Mouse (Mus musculus): ENCODE results near the gene Mill1.
"Not testable (repeated sequence)": the region's sequence is repeated elsewhere in the genome, so short reads cannot be mapped to it uniquely, and the experiment has no call there.

Gene Mill1

DNA sequence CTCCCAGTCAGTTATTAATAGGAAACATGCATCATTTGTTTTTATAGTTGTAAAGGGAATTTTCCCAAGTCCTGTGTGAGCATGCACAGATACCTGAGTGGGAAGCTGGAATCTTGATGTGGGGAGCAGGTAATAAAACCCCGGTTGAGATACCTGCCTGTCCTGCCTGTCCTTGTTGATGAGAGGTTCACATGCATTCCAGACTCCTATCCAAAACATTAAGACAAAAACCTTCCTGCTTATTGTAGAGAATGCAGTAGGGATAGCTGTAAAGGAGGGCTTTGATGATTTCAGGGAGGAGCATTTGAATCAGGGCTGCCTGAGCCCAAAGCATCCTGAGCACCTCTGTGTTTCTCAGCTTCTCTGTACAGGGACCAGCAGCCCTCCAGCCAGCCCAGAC, at the start of gene Mill1:
Gene Mill1, plus strand, starts transcription at position 301 of the 400 bp plus-strand sequence.
- DNase-seq (ENCODE audit: low spot score), result no peak

DNA sequence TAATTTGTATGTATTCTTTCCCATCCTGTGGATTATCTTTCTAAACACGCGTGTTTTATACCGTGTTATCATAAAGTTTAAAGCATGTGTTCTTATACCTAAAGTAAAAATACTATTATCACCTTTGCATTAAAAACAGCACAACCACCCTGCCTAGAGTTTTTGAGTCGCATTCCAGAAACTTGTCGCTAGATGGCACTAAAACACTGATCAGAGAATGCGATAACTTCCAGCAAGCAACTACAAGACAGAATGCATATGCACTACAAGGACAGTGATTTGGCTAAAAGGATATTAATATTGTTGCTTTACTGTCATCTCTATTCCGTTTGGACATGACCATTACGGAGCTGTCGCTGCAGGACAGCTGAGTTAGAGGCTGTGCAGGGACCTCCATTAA, 34.2 kb upstream of the Mill1 start:
- peak; percentile 43 for DNase-seq (ENCODE audit: low spot score)

DNA sequence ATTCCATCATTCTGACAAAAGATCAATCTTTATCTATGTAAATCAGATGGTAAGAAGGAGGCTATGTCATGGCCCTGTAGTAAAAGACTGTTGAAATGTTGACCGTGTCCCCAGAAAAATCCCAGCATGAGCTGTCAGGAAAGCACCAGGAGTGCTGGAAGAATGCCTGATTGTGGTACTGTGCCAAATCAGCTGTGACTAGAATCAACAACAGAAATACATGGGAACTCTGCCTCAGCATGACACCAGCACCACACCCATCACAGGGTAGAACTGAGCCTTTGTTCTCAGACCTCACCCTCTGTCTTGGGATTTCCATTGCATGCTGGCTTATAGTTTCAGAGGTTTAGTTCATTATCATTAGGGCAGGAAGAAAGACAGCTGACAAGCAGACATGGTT, 30.4 kb upstream of the Mill1 start:
- DNase-seq (ENCODE audit: low spot score), result no peak

DNA sequence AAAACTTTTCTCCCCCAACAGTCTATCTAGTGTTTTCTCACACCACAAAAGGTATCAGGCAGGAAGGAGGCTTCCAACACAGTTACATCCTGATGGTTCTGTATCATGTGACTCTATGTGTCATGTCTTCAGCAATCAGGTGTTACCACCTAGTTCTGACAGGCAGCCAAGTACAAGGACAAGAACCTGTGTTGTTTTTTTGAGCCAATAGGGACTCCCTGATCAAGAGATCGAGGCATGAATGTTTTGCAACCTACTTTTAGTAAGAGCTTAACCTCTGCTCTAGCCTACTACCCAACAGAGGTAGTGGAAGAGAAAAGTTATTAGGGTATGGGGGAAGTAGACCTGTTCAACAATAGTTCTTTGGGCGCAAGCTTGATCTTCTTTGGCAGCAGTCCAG, 6.6 kb upstream of the Mill1 start:
- no peak for DNase-seq (ENCODE audit: low spot score)

DNA sequence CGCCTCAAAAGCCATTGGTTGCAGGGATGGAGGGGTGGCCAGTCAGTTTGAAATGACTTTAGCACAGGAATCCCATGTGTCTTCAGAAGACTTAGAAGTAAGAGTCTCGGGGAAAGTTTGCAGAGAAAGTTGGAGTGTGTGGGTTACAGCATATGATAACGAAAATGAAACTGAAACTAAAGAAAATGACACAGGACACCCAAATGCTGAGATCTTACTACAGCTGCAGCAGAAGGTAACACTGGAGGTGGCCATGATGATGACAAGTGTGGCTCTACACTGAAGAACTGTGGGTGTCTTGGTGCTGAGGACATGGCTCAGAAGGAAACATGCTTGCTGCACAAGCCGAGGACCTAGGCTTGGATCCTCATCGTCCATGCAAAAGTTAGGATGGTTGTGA, 3.9 kb upstream of the Mill1 start:
- DNase-seq (ENCODE audit: low spot score), result no peak

DNA sequence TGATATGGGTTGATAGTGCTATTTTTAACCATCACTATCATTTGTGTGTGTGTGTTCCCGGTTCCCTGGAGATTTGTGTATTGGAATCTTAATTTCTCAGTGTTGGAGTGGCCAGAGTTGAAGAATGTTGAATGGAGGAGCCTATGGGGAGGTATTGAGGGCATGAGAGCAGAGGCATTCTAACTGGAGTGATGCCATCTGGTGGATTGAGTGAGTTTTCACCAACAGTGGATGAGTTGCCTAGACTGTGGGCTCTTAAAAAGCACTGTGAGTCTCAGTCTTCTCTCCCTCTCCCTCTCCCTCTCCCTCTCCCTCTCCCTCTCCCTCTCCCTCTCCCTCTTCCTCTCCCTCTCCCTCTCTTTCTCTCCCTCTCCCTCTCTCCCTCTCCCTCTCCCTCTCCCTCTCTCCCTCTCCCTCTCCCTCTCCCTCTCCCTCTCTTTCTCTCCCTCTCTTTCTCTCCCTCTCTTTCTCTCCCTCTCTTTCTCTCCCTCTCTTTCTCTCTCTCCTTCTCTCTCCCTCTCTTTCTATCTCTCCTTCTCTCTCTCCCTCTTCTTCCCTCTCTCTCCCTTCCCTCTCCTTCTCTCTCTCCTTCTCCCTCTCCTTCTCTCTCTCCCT, 1.1 kb upstream of the Mill1 start:
- DNase-seq (ENCODE audit: low spot score), result not testable (repeated sequence)

DNA sequence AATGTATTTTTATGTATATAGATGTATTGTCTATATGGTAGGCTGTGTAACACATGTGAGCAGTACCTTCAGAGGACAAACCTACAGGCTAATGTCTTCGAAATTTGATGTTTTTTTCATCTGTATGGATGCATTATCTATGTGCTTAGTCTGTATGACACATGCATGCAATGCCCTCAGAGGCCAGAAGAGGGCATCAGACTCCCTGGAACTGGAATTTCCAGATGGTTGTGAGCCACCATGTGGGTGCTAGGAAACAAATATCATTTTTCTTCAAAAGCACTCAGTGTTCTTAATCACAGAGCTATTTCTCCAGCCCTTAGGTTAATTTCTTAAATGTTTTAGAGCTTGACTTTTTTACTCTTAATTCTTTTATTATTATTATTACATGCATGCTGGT, 15.1 kb downstream of the Mill1 start:
- no peak for DNase-seq (ENCODE audit: low spot score)

DNA sequence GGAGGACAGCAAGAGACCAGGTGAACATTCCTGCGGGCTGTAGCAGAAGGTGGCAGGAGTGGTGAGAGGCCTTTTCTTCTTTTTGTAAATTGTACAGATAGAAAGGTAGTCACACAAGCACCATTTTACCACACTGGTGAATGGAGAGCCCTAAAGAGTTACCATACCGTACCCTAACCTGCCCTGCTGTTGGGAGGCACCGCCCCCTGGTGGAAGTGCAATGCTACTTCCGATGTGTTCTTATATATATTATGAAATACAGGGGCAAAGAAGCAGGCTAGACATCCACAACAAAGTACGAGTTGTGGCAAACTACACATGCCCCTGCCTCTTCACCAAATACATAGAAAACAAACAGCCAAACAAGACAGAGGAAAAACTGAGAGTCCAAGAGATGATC, 19.9 kb downstream of the Mill1 start:
- DNase-seq (ENCODE audit: low spot score), result no peak

Measured in embryo, embryonic 10.5 days (tissue).